Mouse (Mus musculus) left cerebral cortex, postnatal 4 days (tissue): Measurements from ENCODE around the gene Ipo5. TPM values are rescaled to one million over a fixed set of nuclear protein-coding genes. Genes with fewer than 3 reads are reported as not detected.

Experiments used
- total RNA-seq, 2 experiments: library from RNA; stranded (reverse); gene quantifications; 2 replicates each; pipeline ENCODE4 v1.2.3; 2021

Gene Ipo5
- total RNA-seq, 2 experiments from 2014 or later, result 166 to 175 TPM

Other genes starting within 250 kb of the Ipo5 start
- 100 to 1,000 TPM; 239 to 257 TPM for gene Farp1, start 124.0 kb downstream of the Ipo5 start, total RNA-seq